Mouse (Mus musculus) urinary bladder, postnatal 36 days (tissue): ENCODE measurements around the gene Sema4d.
"Not testable (repeated sequence)": the region's sequence is repeated elsewhere in the genome, so short reads cannot be mapped to it uniquely, and the experiment has no call there.

Experiments used
- DNase-seq, 2 experiments: peaks; one replicate each; pipeline ENCODE4 v3.0.0; 2022; ENCODE audit warnings: low spot score in 2 of 2, mixed read lengths in 1 of 2

The Sema4d gene

DNA sequence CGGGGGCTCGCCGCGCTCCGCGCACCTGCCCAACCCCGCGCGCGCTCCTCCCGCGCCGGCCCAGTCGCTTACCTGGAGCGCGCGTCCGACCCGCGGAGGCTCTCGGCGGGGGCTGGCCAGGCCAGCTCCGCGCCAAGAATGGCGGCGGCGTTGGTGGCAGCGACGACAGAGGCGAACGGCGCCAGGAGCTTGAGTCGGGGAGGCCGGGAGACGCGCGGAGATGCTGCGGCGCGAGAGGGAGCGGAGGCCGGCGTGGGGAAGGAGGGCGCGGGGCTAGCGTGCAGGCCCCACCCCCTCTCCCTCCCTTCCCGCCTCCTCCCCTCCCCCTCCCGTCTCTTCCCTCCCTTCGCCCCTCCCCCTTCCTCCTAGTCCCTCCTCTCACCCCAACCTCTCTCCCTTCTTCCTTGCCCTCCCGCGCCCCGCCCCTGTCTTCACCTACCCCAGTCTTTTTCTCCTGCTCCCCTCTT, at the start of gene Sema4d:
TSS of gene Sema4d (minus strand) at position 323 of the 467 bp plus-strand sequence.
- DNase-seq: peak; percentile 33 to 36

DNA sequence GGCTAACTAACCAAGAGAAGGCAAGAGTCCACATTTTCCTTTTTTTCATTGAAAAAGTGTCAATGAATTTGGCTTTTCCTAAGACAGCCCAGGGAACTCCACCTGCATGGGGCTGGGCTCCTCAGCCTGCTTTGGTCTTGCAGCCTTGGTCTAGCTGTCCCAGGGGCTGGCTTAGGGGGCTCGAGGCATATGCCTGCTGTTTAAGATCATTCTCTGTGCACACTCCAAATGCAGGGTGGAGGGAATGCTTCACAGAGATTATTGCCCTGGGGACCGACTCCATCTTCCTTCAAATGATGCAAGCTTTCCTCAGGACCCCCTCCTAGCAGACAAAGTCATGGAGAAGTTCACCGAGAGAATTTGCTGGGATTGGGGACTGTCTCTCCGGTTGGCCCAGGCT, 49.8 kb upstream of the Sema4d start:
- no peak for DNase-seq

DNA sequence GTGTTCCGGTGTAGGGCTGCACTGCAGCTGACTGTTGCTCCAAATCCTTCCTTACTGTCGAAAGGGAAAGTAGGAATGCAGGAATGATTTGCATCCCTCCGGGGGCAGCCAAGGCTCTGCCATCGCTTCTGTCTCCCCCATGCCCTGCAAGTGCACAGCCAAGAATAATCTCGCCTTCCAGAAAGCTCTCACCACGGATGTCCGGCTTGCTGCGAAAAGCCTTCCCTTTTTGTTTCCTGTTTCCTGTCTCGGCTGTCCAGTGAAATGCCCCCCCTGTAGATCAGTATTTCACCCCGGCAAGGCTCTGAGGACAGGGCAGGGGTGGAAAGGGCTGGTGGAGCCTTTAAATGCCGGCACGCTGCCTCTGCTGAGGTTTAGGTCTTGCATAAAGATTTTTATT, 49.2 kb upstream of the Sema4d start:
- DNase-seq: no peak

DNA sequence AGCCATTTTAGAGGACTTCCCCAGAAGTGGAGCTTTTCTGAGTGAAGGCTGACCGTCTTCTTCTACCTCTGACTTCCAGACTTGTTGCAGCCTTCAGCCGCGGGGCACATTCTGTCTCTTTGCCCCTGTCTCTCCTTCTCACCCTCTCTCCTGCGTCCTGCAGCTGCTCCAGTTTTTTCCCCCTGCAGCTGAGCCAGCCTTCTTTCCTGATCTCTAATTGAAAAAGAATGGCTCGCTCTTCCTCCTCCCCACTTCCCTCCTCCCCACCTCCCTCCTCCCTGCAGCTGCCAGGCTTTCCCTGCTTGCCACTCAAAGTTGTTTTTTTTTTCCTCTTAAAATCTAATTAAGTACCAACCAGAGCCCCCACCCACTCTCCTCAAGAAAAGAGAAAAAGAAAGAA, 48.6 kb upstream of the Sema4d start:
- no peak for DNase-seq

DNA sequence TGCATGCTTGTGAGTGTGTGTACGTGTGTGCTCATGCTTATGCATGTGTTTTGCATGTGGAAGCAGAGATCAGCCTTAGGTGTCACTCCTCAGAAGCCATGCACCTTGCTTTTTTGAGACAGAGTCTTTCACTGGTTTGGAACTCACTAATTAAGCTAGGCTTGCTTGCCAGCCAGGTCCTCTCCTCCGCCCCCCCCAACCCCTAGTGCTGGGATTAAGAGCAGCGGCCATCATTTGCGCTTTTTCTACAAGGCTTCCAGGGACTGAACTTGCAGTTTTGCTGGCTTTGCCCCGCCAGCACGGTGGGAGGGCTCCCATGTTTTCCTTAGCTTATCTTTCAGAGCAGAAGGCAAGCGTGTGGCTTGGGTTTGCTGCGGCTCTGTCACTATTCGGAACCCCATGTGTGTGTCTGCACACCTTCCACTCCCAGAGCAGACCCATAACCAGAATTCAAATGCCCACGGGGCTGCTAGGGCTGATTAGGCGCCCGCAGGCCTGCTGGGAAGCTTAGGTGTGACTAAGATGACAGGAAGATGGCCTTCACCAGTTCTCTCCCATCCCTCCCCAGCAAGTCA, 48.1 kb upstream of the Sema4d start:
- no peak for DNase-seq

DNA sequence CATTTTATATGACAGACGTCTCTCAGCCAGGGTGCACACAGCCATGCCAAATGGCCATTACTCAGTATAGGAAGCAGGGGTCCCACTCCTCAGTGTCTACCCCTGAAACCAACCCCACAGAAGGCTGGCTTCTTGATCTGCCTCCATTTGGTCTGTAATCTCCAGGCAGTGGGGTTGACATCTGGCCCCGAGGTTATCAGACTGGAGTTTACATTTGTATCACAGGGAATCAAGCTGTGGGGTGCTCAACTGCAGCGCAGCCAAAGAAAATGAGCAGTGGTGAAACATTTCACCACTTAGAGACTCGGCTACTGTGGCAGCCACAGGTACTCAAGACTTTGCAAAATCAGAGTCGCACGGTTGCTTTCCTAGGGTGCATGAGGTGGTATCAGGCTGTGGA, 47.2 kb upstream of the Sema4d start:
- DNase-seq: no peak

DNA sequence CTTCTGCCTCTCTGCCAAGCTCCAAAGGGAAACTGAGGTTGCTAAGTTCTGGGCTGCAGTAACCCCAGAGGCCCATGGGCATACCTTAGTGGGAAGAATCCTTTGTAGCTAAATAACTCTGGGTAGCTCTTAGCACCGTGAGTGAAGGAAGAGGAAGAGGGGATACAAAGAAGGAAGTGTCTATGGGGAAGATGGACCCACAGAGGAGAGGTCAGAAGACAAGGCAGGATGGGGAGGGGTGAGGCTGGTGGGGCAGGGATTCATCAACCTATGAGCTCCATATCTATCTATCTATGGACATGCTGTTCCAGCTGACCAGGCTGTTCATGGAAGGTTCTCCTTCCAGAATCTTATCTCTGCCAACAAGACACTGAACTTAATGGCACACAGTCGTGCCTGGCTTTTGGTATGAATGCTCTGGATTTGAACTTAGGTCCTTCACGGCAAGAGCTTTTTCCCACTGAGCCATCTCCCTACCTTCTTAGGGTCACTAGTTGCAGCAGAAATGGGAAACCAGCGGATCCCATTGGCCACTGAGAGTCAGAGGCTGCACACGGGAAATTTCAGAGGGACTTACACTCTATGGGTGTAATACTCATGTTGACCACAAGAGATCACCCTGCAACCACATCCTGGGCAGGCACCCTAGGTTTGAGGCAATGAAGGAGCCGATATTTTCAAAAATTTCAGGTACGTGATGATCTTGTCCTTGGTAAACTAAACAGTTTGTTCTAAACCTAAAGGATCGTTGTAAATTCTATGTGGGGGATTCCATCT, 45.9 kb upstream of the Sema4d start:
- DNase-seq: no peak

DNA sequence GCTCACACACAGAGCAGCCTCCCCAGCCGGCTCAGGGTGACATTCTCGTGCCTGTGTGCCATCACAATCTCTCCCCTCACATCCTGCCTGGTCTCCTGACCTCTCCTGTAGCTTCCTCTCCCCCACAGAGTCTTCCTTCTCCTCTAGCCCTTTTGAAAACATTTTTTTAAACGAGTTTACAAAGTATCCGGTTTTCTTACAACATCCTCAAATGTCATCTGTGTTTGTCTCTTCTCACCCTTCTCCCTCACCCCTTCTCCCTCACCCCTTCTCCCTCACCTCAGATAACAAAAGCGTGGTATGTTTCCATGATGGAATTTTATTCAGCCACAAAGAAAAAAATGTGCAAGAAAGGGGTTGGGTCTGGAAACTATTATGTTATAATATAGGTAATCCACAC, 43.9 kb upstream of the Sema4d start:
- no peak for DNase-seq

DNA sequence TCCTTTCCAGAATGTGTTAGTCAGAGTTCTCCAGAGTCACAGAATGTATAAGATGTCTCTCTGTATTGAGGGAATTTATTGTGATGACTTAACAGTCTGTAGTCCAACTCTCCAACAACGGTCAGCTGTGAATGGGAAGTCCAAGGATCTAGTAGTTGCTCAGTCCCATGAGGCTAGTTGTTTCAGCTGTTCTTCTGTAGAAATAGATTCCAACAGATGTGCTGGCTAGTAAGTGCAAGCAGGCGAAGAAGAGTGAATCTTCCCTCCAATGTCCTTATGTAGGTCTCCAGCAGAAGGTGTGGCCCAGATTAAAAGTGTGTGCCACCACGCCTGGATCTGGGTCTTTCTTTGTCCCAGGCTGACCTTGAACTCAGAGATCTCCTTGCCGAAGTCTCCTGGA, 41.7 kb upstream of the Sema4d start:
- not testable (repeated sequence) for DNase-seq

DNA sequence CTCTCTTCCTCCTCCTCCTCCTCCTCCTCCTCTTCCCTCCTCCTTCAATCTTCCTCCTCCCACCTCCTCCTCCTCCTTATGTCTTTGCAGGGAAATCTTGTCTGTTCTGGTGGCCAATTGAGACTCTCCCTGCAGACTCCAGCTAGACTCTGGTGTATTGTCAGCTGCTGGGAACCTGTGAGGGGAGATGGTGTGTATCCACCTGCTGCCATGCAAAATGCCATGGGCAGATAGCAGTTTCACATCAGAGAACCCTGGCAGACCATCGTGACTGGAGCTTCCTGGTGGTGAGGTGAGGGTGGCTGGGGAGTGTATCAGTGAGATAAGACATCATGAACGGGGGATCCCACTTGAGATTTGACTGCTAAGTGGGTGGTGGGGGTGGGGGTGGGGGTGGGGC, 41.0 kb upstream of the Sema4d start:
- no peak for DNase-seq

DNA sequence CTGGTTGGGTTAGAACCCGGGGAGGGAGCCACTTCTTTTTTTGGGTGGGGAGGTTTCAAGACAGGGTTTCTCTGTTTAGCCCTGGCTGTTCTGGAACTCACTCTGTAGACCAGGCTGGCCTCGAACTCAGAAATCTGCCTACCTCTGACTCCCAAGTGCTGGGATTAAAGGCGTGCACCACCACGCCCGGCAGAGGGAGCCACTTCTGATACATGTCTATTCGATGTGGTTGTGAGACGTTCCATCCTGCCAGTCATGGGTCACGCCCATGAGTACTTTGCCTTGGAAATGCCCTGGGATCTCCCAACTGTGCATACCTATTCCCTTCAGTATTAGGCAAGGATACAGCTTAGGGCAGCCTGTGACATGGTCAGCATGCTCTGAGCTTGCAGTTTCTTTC, 40.5 kb upstream of the Sema4d start:
- not testable (repeated sequence) for DNase-seq

DNA sequence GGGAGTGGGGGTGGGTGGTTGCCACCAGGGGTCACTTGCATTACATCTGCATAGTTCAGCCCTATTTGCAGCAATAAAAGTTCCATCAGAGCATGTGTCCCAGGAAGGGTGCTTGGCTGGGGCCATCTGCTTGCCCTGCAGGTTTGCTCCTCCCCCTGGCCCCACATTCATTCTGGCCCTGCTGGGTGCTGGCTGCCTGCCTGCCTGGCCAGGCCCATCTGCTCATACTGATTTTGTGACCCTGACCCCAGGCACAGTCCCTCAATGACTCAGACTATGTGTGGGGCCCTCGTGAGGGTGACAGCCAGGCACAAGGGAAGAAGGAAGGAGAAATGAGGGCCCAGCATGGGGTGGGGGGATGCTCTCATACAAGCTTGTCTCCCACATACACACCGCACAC, 40.1 kb upstream of the Sema4d start:
- no peak for DNase-seq

DNA sequence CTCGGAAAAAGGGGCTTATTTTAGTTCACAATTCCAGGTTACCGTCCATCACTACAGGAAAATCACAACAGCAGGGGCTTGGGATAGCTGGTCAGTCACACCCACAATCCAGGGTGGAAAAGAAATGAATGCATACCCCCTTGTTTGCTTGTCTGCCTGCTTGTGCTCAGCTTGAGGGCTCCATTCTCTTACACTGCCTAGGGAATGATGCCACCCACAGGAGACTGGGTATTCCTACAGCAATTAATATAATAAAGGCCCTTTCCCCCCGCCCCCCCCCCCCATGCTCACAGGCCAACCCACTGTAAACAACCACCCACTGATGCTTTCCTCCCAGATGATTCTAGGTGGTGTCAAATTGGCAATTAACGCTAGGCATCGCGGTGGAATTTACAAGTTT, 38.9 kb upstream of the Sema4d start:
- DNase-seq: no peak

DNA sequence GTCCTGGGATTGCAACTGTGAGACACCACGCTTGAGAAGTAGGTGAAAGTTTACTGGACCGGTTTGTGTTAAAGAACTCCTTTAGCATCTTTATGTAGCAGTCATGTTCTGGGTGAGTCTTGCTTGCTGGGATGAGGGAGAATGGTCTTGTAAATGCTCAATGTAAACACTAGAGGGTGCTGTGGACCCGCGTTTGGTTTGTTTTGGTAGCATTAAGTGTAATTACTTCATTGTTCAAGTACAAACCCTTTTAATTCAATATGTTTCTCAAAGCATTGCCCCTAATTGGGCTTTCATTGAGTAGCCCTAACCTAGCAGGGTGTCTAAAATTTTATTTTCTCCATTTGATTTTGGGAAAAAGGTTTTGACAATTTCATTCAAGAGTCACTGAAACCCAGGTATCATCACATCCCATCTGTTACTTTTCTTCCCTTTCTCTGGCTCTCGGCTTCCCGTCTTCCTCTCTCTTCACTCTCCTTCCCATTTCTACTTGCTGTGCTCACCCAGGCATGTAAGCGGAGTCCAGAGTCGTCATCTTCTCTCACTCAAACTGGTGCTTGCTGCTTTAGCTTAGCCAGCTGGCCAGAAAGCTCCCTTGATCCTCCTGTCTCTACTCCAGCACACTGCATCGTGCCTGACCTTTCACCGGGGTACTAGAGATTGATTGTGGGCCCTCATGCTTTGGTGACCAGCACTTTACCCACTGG, 37.4 kb upstream of the Sema4d start:
- no peak for DNase-seq

DNA sequence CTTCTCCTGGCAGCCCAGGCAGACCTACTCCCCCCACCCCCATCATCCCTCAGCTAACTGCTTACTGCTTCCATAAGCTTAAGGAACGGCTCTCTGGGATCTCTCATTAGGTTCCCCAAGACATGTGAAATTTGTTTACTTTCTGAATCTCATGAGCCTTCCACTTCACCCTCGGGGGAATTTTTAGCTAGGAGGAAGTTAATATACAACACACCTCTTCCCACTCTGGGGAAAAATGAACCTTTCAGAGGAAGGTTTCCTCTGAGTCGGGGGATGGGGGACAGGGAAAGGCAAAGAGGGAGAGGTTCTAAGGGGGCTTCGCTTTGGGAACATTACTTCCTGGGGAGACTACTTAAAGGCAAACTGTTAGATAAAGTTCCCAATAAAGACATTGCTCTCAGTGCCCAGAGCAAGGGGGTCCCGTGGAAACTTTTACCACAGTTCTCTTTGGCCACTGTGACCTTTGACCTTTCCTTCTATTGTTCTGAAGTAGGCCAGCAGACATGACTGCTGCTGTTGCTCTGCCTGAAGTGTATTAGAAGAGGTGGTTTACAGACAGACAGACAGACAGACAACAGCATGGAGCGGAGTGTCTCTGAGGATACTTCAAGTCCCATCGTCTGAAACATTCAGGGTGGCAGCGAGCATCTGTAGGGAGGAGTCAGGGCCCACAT, 30.4 kb upstream of the Sema4d start:
- no peak for DNase-seq

DNA sequence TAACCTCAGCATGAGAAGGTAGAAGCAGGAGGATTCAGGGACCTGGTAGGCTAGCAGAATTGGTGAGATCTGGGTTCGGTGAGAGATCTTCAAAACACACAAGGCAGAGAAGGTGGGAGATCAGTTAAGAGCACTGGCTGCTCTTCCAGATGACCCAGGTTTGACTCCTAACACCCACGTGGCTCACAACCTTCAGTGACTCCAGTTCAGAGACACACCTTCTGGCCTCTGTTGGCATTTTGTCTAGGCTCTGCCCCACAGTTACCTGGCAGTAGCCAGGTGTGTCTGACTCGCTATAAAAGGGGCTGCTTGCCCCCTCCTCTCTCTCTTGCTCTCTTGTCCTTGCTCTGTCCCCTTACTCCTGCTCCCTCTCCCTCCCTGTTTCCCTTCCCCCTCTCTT, 28.4 kb upstream of the Sema4d start:
- no peak for DNase-seq

DNA sequence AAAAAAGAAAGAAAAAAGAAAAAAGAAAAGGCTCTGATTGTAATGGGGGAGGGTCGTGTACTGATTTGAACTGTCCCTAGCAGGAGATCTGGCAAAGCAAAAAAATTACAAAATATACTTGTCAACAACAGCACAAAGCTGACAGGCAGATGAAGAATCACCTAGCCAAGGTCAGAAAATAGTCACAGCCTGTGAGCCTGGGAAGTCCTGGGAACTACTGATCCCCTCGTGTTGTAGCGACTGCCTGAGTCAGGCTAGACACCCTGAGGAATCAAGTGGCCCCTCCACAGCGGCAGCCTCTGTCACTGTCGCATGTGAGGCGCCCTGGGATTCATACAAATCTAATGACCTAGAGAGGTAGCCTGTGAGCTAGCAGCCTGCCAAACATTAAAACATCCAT, 25.8 kb upstream of the Sema4d start:
- no peak for DNase-seq

DNA sequence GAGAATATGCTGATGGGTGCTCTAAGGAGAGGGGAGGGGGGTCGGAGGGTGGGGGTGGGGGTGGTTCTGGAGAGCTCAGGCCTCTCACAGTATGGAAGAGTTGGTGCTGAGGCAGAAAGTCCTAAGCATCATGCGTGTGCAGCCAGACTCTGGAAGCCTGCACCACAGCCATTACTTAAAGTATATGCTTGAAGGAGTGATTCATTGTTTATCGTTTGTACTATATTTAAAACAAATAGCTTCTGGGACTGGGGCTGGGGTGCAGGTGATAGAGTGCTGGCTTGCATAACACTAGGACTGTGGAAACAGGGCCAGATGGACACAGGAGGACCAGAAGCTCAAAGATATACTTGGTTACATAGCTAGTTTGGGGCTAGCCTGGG, 25.4 kb upstream of the Sema4d start:
- DNase-seq: no peak

DNA sequence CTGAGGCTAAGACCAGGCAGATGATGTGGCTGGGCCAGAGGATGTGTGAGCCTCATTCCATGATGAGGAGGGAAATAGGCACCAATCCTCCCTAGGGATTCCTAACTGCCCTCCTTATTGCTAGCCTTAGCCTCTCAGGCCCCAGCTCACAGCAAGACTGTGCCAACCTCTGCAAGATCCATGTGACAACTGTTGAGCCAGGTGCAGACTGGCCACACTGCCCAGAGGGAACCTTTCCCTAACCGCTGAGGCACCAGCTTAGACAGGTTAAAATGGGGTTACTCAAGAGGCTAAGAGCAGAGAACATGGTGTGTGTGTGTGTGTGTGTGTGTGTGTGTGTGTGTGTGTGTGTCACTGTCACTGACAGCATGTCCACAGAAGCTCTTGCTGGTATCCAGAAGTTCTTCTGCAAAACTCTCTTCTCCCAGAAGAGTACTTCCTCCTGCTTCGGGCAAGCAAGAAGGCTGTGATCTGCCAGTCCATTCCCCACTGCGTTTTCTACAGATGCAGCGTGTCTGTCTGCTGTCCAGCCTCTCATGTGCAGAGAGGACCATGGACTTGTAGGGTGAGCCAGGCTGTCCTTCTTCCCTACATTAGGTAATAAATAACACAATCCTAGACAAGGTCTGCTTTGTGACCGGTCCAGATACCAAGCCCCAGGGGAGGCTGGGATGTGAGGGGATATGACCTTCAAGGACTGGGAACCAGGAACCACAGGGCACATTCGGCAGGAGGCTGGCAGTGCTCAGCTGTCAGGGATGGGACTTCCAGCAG, 24.8 kb upstream of the Sema4d start:
- no peak for DNase-seq

DNA sequence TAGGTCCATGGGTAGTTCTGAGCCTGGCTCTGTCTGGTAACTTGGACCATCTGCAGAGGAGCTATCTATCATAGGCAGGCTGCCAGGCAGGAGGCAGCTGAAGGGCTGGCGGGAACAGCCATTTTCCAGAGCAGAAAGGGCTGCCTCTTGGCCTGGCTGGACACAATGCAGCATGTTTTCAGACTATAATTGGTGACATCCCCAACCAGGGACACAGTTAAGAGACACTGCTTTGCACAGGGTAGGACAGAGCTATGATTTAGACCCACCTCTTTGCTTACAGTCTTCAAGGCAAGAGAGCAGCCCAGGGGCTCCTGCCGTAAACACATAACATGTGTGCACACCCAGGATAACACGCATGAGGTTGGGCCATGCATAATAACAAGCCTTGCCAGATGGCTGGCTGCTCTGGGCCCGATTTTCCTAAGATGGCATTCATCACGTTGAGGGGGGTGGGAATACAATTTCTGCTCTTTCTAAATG, 23.1 kb upstream of the Sema4d start:
- no peak for DNase-seq

DNA sequence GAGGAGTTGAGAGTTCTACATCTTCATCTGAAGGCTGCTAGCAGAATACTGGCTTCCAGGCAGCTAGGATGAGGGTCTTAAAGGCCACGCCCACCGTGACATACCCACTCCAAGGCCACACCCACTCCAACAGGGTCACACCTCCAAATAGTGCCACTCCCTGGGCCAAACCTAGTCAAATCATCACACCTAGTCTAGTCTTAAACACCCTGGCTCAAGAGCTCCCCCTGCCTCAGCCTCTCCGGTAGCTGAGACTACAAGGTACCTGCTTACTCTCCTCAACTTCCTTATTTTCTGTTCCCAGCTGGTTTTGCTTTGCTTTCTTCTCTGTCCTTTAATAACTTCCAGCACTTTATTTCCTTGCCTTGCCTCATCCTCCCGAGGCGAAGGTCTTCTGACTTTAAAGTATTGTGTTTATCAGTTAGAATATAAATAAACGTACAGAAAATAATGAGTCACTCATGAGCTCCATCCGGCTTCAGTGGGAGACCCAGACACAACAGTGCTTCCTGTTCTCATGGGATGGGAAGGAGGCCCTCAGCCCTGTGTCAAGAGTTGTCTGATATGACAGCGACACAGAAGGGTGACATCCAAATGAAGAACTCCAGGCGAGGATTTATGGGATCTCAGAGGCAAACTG, 22.4 kb upstream of the Sema4d start:
- DNase-seq: no peak
